Mouse (Mus musculus) right cerebral cortex, postnatal 36 days (tissue): Measurements from ENCODE around the gene Palmd.

Source experiments
- DNase-seq, 2 experiments: peaks; one replicate each; pipeline ENCODE4 v3.0.0; 2022; ENCODE audit warnings: low spot score in 2 of 2, mixed read lengths in 1 of 2

Gene Palmd

DNA sequence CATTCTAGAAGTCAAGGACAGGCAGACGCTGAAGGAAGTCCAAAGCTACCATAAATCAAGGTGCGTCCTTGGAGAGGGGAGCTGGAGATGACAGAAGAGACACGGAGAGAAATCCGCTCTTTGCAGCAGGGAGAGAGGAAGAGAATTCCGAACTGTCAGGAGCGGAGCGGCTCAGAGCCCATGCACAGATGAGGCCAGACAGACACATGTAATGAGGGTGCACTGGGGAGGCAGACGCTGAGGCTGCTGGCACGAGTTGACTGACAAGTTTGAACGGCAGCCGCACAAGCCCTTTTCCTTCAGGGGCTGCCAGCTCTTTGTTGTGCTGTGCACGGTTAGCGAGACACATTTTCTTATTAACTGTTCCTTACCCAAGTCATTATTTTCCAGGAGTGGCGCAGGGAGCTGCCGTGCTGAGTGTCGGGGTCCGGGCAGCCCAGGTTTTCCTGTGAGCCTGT, at the start of gene Palmd:
TSS of gene Palmd (minus strand) at position 448 of the 458 bp plus-strand sequence.
- peak; percentile 30 to 48 for DNase-seq

GRCm38 (mm10) chr3:117010182-117010581, 41.4 kb upstream of the Palmd start:
- no peak for DNase-seq

GRCm38 (mm10) chr3:117007340-117007739, 38.6 kb upstream of the Palmd start:
- peak; percentile 53 to 71 for DNase-seq

GRCm38 (mm10) chr3:117006636-117007035, 37.8 kb upstream of the Palmd start:
- DNase-seq: no peak

DNA sequence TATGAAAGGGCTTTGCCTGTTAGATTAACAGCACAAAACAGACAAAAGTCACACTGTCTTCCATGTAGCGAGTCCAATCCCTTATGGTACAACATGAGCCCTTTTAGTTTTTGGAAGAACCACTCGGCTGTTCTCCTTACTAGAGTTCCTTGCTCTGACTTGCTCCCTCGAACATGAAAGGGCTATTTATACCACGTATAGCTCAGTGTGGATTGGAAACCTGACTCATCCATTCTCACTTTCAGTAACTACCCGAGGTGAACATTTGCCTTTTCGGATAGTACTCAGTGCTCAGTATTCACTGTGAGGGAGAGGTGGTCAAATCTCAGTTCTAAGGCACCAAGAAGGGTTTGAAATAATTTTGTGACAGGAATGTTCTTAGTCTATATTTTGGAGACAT, 34.6 kb upstream of the Palmd start:
- DNase-seq: no peak

- no peak for DNase-seq
These were observed 33.1 kb upstream of the Palmd start for GRCm38 (mm10) chr3:117001686-117002485.

DNA sequence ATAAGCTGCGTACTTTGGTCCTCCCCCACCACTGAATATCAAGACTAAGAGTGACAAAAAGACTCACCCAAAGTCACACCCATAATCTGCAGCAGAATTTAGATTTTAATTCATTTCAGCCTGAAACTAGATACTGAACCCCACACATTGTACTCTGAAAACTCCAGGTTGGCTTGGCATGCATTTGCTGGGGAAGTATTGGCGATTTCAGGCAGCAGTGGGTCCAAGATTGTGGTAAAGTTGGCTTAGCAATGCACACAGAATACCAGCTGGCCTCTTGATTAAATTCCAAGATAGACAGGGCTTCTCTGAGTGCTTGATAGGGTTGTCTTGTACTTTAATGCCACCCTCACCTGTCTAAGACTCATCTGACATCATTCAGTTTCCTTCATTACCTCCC, 24.2 kb upstream of the Palmd start:
- DNase-seq: no peak

GRCm38 (mm10) chr3:116991180-116991579, 22.4 kb upstream of the Palmd start:
- no peak for DNase-seq

- DNase-seq: no peak
These were observed 19.4 kb upstream of the Palmd start for GRCm38 (mm10) chr3:116988221-116988620.

DNA sequence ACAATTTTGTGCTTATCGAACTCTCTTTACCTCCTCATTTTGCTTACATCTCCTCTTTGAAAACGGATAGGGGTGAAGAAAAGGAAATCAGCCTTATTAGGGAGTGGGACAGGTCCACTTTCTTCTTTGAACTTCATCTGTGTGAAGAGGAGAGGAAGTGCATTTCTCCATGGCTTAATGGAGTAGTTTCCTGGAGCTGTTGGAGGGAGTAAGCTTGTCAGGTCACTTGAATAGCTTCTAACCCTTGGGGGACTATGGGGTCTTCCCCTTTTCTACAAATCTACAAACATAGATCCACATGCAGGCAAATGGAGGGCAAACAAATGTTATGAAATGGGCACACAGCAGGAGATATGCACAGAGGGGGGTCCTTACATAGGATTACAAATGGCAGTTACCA, 17.7 kb upstream of the Palmd start:
- DNase-seq: no peak

GRCm38 (mm10) chr3:116985741-116986140, 17.0 kb upstream of the Palmd start:
- peak; percentile 77 to 88 for DNase-seq

DNA sequence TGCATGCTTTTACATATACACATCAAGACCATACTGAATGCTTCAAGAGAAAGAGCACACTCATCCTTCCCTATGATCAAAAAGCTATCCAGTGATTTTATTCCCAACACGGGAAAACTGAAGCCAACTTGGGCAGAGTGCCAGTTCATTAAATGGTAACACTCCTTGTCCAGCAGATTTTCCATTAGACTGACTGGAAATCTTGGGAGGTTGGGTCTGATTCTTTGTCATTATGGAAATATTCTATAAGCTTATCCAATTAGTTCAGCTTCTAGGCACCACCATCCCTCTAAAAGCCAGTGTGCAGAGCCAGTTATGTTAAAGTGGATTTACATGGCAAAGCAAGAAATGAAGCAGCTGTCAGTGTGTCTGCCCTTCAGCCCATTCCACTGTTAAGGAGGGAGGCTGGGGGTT, 16.3 kb upstream of the Palmd start:
- no peak for DNase-seq

- DNase-seq: no peak
These were observed 13.2 kb upstream of the Palmd start for GRCm38 (mm10) chr3:116981811-116982575.

DNA sequence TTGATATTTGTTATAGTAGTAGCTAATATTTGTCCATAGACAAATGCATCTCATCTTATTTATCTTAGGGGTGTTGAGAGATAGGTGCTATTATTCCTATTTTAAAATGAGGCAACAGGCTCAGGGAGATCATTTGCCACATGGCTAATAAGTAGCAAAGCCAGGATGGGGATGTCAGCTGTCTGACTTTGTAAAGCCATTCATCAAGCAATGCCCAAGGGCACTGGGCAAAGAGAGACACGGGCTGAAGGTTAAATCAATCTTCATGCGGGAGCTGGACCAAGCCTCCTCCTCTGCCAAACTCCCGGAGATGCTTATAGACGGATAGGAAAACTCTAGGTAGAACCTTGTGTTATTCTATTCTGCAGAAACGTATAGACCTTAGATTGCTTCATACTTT, 999 bp upstream of the Palmd start:
- no peak for DNase-seq

DNA sequence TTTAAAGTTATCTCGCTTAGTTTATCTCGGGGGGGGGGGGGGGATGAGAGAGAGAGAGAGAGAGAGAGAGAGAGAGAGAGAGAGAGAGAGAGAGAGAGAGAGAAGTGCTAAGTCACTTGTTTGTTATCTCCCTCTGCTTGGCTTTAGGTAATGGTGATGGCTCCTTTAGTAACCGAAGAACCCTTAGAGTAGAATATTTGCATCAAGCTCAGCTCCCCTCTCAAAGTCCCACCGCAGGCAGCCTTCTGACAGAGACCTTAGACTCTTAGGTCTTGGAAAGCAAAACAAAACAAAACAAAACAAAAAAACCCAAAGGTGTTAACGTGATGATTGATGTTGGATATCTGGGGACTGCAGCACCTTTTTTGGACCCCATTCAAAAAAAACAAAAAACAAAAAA, 216 bp upstream of the Palmd start:
- no peak for DNase-seq

GRCm38 (mm10) chr3:116967967-116968366, 820 bp downstream of the Palmd start, which contains the start of gene 4930455H04Rik:
4930455H04Rik (plus strand) TSS chr3:116968267.
- DNase-seq: no peak

DNA sequence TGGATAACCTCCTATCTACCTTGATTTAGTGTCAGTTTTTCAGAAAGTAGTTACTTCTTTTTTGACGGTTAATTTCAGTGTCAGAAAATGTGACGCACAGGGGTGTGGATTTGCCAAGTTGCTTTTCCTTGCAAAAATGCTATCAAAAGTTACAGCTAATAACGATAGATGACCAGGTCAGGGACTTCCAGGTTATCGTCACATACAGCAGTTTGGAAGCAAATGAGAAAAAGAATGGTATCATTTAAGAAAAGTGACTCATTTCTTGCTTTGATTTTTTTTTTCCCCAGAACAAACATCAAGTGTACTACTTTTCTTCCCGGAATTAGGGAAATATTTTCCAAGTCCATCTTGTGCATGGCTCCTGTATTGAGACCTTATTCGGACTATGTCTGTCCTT, 1.4 kb downstream of the Palmd start:
- no peak for DNase-seq

DNA sequence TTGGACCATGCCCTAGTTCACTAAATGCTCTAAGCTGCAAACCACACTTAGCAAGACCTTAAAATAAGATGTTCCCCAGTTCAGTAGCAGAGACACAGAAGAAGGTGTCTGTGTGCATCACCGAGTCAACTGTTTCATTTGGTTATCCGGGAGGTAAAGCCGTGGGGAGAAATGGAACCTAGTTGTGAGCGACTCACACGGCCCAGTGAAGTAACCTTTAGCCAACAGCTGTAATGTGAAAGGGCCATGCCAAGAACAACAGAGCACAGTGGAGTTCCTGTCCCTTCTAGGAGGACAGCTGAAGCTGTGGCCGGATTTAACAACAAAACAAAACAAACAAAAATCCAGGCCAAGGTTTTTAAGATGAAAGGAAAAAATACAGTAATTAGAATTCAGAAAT, 2.0 kb downstream of the Palmd start:
- DNase-seq: no peak

DNA sequence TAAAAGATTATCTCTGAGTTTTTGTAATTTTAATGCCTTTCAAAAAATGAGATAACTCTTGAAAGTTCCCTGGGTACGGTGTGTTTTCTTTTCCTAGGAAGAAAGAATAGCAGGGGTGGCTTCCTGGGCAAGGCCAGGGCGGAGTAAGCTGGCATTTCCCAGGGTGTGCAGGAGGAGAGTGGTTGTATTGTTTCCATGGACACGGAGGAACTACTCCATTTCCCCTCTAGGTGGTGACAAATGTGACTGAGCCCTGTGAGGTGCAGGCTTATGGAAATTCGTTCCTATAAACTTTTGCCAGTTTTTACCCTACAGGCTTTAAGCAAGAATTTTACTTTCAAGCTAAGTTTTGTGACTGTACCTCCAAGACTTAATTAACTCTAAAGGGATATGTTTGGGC, 2.6 kb downstream of the Palmd start:
- peak in 1 of 2 experiments; percentile 47 for DNase-seq

GRCm38 (mm10) chr3:116964426-116964825, 4.4 kb downstream of the Palmd start:
- no peak for DNase-seq

DNA sequence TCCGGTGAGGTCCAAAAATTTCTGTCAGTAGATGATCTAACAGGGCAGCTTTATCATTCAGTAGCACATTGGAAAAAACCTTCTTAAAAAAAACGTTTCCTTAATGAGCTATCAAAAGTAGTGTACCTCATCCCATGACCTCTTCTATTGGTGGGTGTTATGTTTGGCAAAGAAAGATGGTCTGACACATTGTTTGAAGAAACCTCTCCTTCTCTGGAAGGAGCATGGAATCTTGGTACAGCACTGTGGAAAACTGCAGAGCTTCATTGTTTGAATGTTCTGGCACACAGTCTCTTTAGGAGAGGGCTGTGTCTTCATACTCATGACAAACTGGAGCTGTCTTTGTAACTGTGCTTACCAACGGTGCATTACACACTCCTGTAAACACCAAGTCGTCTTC, 5.6 kb downstream of the Palmd start:
- no peak for DNase-seq

- DNase-seq: no peak
These were observed 7.2 kb downstream of the Palmd start for GRCm38 (mm10) chr3:116961354-116962142.
